Mouse (Mus musculus): Measurements from ENCODE around the gene Adap2. TPM values are rescaled to one million over a fixed set of nuclear protein-coding genes. Genes with fewer than 3 reads are reported as not detected.

Gene Adap2
- polyA plus RNA-seq, 1 experiment from 2014 or later = 4.1 TPM

DNA sequence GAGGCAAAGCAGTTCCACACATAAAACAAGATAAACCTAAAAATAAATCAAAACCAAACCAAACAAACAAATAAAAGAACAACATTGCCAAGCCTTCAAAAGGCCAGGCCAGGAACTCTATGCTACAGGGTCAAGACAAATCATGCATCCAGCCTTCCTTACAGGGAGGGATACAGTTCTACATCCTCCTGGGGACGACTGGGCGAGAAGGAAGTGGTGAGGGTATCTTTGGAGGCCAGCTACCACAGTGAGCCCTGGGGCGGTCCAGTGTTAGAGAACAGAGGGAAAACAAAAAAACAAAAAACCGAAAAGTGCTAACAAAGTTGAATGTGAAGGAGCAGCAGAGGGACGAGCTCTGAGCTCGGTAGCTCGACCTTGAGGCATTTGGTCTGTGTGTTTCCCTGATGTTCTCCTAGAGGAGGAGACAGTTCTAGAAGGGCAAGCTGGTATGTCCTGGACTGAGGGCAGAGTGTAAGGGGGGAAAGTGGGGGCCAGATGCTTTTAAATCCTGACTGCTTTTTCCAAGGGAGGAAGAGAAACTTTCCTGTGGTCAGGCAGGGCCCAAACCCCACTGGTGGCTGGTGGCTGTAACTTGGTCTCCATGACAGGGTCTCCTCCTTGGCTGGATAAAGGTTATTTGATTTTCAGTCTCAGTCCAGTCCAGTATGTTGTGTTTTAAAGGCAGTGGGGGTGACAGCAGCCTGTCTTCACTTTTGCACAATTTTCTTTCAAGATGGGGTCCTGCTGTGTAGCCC is 9.6 kb downstream of the Adap2 start:
- no peak overlapping the region for H3K4me3 ChIP-seq
- H3K4me2 ChIP-seq = no peak overlapping the region
- no peak overlapping the region for H3K27ac ChIP-seq (replicated peaks)
- H3K9me3 ChIP-seq = no peaks in the 10 kb centered on the region
- H3K4me1 ChIP-seq (replicated peaks) = no peaks in the 10 kb centered on the region
- H3K9ac ChIP-seq = no peak overlapping the region
- WGBS = 74% methylated on average over 7 of the region's 7 CpGs
- ATAC-seq (ENCODE audit: low FRiP score, low read depth) = no peak
- H3K36me3 ChIP-seq = no peaks in the 10 kb centered on the region
- H3K27me3 ChIP-seq = no peaks in the 10 kb centered on the region

- no peak for ATAC-seq (ENCODE audit: low FRiP score, low read depth)
- Histone ChIP-seq H3K9ac (no peak overlapping the region), H3K4me3 (no peak overlapping the region), H3K27me3 (no peaks in the 10 kb centered on the region), H3K27ac (replicated peaks) (no peak overlapping the region), H3K4me2 (no peak overlapping the region), H3K4me1 (replicated peaks) (no peaks in the 10 kb centered on the region), H3K36me3 (no peaks in the 10 kb centered on the region), H3K9me3 (no peaks in the 10 kb centered on the region)
- 52% methylated on average over 2 of the region's 2 CpGs for WGBS
Measured at GRCm38 (mm10) chr11:80164224-80164623, 10.3 kb downstream of the Adap2 start.

GRCm38 (mm10) chr11:80168121-80168520 is 14.2 kb downstream of the Adap2 start:
- no peak overlapping the region for H3K4me2 ChIP-seq
- no peaks in the 10 kb centered on the region for H3K9me3 ChIP-seq
- H3K4me1 ChIP-seq (replicated peaks) = no peaks in the 10 kb centered on the region
- H3K27ac ChIP-seq (replicated peaks) = no peak overlapping the region
- no peak overlapping the region for H3K4me3 ChIP-seq
- WGBS = 95% methylated on average over 9 of the region's 9 CpGs
- no peak for ATAC-seq (ENCODE audit: low FRiP score, low read depth)
- no peaks in the 10 kb centered on the region for H3K27me3 ChIP-seq
- no peak overlapping the region for H3K9ac ChIP-seq
- H3K36me3 ChIP-seq = no peaks in the 10 kb centered on the region

DNA sequence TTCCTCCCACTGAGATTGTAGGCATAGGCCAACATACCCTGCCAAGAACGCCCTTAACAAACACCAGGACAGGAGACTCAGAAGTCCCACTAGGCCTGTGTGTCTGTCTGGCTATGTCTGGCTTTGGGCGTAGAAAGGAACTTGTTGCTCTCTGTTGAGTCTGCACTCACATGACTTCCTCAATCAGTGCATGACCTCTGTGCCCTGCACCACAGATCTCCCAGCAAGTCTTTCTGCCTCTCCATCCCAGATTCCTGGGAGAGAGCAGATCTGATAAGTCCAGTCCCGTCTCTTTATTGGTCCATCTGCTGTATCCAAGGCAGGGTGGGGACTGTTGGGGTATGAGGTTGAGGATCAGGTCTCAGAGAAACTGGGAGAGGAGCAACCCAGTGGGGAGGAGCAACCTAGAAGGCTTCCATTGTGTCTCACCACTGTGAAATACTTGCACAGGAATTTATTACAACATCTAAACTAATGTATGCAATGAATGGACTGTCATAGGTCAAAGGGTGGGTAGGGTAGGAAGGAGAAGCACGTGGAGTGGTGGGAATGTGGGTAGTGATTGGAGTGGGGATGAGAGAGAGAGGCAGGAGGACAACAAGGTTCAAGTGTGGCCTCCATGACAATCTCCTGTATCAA is 14.8 kb downstream of the Adap2 start:
- no peak for ATAC-seq (ENCODE audit: low FRiP score, low read depth)
- H3K4me2 ChIP-seq = no peak overlapping the region
- H3K9ac ChIP-seq = no peak overlapping the region
- no peak overlapping the region for H3K27ac ChIP-seq (replicated peaks)
- 82% methylated on average over 4 of the region's 4 CpGs for WGBS
- H3K36me3 ChIP-seq = no peaks in the 10 kb centered on the region
- no peaks in the 10 kb centered on the region for H3K4me1 ChIP-seq (replicated peaks)
- H3K9me3 ChIP-seq = no peaks in the 10 kb centered on the region
- H3K27me3 ChIP-seq = no peaks in the 10 kb centered on the region
- no peak overlapping the region for H3K4me3 ChIP-seq

DNA sequence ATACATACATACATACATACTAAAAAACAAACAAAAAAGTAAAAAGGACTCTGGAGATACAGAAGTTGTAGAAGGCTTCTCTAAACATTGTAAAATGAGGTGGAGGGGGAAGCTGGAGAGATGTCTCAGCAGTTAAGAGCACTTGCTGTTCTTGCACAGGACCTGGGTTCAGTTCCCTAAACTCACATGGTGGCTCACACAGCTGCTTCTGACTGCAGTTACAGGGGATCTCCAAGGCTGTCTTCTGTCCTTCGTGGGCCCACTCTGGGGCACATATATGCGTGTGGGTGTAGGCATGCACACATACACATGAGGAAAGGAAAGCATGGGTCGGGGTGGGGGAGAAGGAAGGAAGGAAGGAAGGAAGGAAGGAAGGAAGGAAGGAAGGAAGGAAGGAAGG is 15.7 kb downstream of the Adap2 start:
- Histone ChIP-seq H3K4me1 (replicated peaks) (no peaks in the 10 kb centered on the region), H3K36me3 (no peaks in the 10 kb centered on the region), H3K4me2 (no peak overlapping the region), H3K4me3 (no peak overlapping the region), H3K9me3 (no peaks in the 10 kb centered on the region), H3K27me3 (no peaks in the 10 kb centered on the region), H3K27ac (replicated peaks) (no peak overlapping the region), H3K9ac (no peak overlapping the region)
- no peak for ATAC-seq (ENCODE audit: low FRiP score, low read depth)
- WGBS = 88% methylated on average over 3 of the region's 3 CpGs

- Histone ChIP-seq H3K27me3 (no peaks in the 10 kb centered on the region), H3K9me3 (no peaks in the 10 kb centered on the region), H3K4me1 (replicated peaks) (no peaks in the 10 kb centered on the region), H3K36me3 (no peaks in the 10 kb centered on the region), H3K9ac (no peak overlapping the region), H3K4me3 (no peak overlapping the region), H3K27ac (replicated peaks) (no peak overlapping the region), H3K4me2 (no peak overlapping the region)
- ATAC-seq (ENCODE audit: low FRiP score, low read depth) = no peak
- 84% methylated on average over 5 of the region's 5 CpGs for whole genome bisulfite sequencing
Measured at GRCm38 (mm10) chr11:80170351-80170750, 16.4 kb downstream of the Adap2 start.

GRCm38 (mm10) chr11:80171884-80172283 is 18.0 kb downstream of the Adap2 start:
- H3K4me1 ChIP-seq (replicated peaks) = no peaks in the 10 kb centered on the region
- H3K4me3 ChIP-seq = no peak overlapping the region
- ATAC-seq (ENCODE audit: low FRiP score, low read depth) = no peak
- H3K36me3 ChIP-seq = no peaks in the 10 kb centered on the region
- H3K27ac ChIP-seq (replicated peaks) = no peak overlapping the region
- 73% methylated on average over 4 of the region's 4 CpGs for WGBS
- no peaks in the 10 kb centered on the region for H3K9me3 ChIP-seq
- no peaks in the 10 kb centered on the region for H3K27me3 ChIP-seq
- H3K9ac ChIP-seq = no peak overlapping the region
- no peak overlapping the region for H3K4me2 ChIP-seq

DNA sequence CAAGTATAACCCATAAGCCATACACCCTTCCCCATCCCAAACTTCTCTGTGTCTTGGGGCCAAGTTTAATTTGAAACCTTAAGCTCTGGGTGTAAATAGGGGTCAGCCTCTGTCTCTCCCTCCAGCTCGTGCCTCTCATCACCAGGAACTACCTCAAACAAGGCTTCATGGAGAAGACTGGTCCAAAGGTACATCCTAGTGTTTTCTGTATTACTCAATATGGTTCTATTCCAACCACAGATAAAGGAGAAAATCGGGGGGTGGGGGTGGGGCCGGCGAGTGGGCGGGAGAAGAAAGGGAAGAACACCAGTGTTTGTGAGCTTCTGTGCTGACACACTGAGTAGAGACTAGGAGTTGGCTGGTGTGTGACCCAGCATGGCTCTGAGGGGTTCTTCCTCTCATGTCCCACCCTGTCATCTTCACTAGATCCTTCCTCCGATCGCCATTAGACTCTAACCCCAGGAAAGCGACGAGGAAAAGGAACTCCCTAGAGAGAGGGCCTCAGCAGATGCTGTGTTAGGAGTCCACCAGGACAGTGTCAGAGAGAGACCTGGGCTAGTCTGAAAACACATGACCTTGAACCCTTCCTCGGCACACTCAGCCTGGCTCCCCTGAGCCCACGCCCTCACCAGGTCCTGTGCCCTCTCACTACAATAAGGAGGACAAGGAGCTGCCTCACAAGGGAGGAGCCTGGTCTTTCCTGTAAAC is 20.2 kb downstream of the Adap2 start:
- H3K27ac ChIP-seq (replicated peaks) = no peak overlapping the region
- H3K4me1 ChIP-seq (replicated peaks) = no peaks in the 10 kb centered on the region
- H3K9me3 ChIP-seq = no peaks in the 10 kb centered on the region
- H3K27me3 ChIP-seq = no peaks in the 10 kb centered on the region
- H3K4me2 ChIP-seq = no peak overlapping the region
- no peaks in the 10 kb centered on the region for H3K36me3 ChIP-seq
- no peak overlapping the region for H3K4me3 ChIP-seq
- ATAC-seq (ENCODE audit: low FRiP score, low read depth) = no peak
- 86% methylated on average over 11 of the region's 11 CpGs for WGBS
- H3K9ac ChIP-seq = no peak overlapping the region

- H3K4me2 ChIP-seq = no peak overlapping the region
- H3K36me3 ChIP-seq = no peaks in the 10 kb centered on the region
- H3K27me3 ChIP-seq = no peaks in the 10 kb centered on the region
- H3K9me3 ChIP-seq = no peaks in the 10 kb centered on the region
- no peak overlapping the region for H3K4me3 ChIP-seq
- no peak overlapping the region for H3K27ac ChIP-seq (replicated peaks)
- ATAC-seq (ENCODE audit: low FRiP score, low read depth) = no peak
- 77% methylated on average over 11 of the region's 11 CpGs for WGBS
- no peak overlapping the region for H3K9ac ChIP-seq
- H3K4me1 ChIP-seq (replicated peaks) = no peaks in the 10 kb centered on the region
Measured at GRCm38 (mm10) chr11:80176911-80177895, 23.3 kb downstream of the Adap2 start.

- Histone ChIP-seq H3K9me3 (no peaks in the 10 kb centered on the region), H3K4me2 (no peak overlapping the region), H3K36me3 (no peaks in the 10 kb centered on the region), H3K4me1 (replicated peaks) (no peaks in the 10 kb centered on the region), H3K4me3 (no peak overlapping the region), H3K9ac (no peak overlapping the region), H3K27ac (replicated peaks) (no peak overlapping the region), H3K27me3 (no peaks in the 10 kb centered on the region)
- WGBS = 87% methylated on average over 8 of the region's 8 CpGs
- ATAC-seq (ENCODE audit: low FRiP score, low read depth) = no peak
Measured at GRCm38 (mm10) chr11:80178316-80178715, 24.4 kb downstream of the Adap2 start.

GRCm38 (mm10) chr11:80181021-80181749 is 27.3 kb downstream of the Adap2 start:
- no peak for ATAC-seq (ENCODE audit: low FRiP score, low read depth)
- H3K9ac ChIP-seq = no peak overlapping the region
- H3K4me2 ChIP-seq = no peak overlapping the region
- H3K4me1 ChIP-seq (replicated peaks) = no peaks in the 10 kb centered on the region
- no peak overlapping the region for H3K4me3 ChIP-seq
- WGBS = 80% methylated on average over 5 of the region's 5 CpGs
- no peaks in the 10 kb centered on the region for H3K27me3 ChIP-seq
- H3K27ac ChIP-seq (replicated peaks) = no peak overlapping the region
- no peaks in the 10 kb centered on the region for H3K36me3 ChIP-seq
- H3K9me3 ChIP-seq = no peaks in the 10 kb centered on the region
